Mouse (Mus musculus) MEL (cell line): ENCODE measurements around the gene Adamts15. TPM values are rescaled to one million over a fixed set of nuclear protein-coding genes. Genes with fewer than 3 reads are reported as not detected.

Experiments
- DNase-seq: peaks from one replicate; pipeline ENCODE4 v3.0.0; 2011; ENCODE audit warnings: low read depth, low spot score
- H3K27ac ChIP-seq: 2 replicates; pipeline ENCODE4 v1.5.1; 2012; ENCODE audit warnings: low read depth, mild to moderate bottlenecking, control low read depth, low read length, moderate library complexity; ENCODE audit not compliant: control insufficient read depth
- H3K27me3 ChIP-seq, 2 experiments: fragments of 150-350 bp in 1 of 2; sonication (generic) in 1 of 2; 2 replicates each; pipeline ENCODE4 v1.6.1; 2012; ENCODE audit warnings: low read length in 2 of 2, mild to moderate bottlenecking in 2 of 2, improper control_type of control experiment in 1 of 2, moderate library complexity in 1 of 2; ENCODE audit not compliant: insufficient read depth in 2 of 2, control insufficient read depth in 1 of 2
- H3K36me3 ChIP-seq, 2 experiments: 2 replicates each; pipeline ENCODE4 v1.6.1; 2012 to 2014; ENCODE audit warnings: low read length in 2 of 2, improper control_type of control experiment in 1 of 2, inconsistent platforms in 1 of 2, mild to moderate bottlenecking in 1 of 2; ENCODE audit not compliant: insufficient read depth in 2 of 2, control insufficient read depth in 1 of 2
- H3K4me1 ChIP-seq, 2 experiments: fragments of 150-350 bp in 1 of 2; sonication (generic) in 1 of 2; 2 replicates each; pipeline ENCODE4 v1.6.1; 2012; ENCODE audit warnings: low read length in 2 of 2, improper control_type of control experiment in 1 of 2, mild to moderate bottlenecking in 1 of 2; ENCODE audit not compliant: insufficient read depth in 2 of 2, control insufficient read depth in 1 of 2
- H3K4me3 ChIP-seq, 2 experiments: fragments of 150-350 bp in 1 of 2; sonication (generic) in 1 of 2; 2 replicates each; pipeline ENCODE4 v1.5.1; 2012; ENCODE audit warnings: low read depth in 2 of 2, low read length in 2 of 2, mild to moderate bottlenecking in 2 of 2, moderate library complexity in 2 of 2, control low read depth in 1 of 2, improper control_type of control experiment in 1 of 2; ENCODE audit not compliant: control insufficient read depth in 1 of 2, insufficient read depth in 1 of 2
- H3K79me2 ChIP-seq: 2 replicates; pipeline ENCODE4 v1.6.1; 2012; ENCODE audit warnings: mild to moderate bottlenecking, low read length, moderate library complexity; ENCODE audit not compliant: control insufficient read depth, poor library complexity, insufficient read depth
- H3K9ac ChIP-seq: 2 replicates; pipeline ENCODE4 v1.6.1; 2012; ENCODE audit warnings: low read depth, mild to moderate bottlenecking, control low read depth, low read length, moderate library complexity; ENCODE audit not compliant: control insufficient read depth, poor library complexity, severe bottlenecking
- H3K9me3 ChIP-seq: fragments of 150-350 bp; sonication (generic); replicated peaks from 2 replicates; pipeline ENCODE4 v1.6.1; 2012; ENCODE audit warnings: mild to moderate bottlenecking, low read length, improper control_type of control experiment, moderate library complexity; ENCODE audit not compliant: insufficient read depth
- CHD1 ChIP-seq: IDR thresholded peaks from 2 replicates; pipeline ENCODE4 v1.6.1; 2012; ENCODE audit warnings: low read depth, mild to moderate bottlenecking, inconsistent platforms, low read length, improper control_type of control experiment
- CHD2 ChIP-seq: IDR thresholded peaks from 2 replicates; pipeline ENCODE4 v1.6.1; 2011; ENCODE audit warnings: low read length, improper control_type of control experiment
- E2F4 ChIP-seq: IDR thresholded peaks from 2 replicates; pipeline ENCODE4 v1.6.1; 2011; ENCODE audit warnings: low read depth, low read length, improper control_type of control experiment, borderline replicate concordance
- ETS1 ChIP-seq: IDR thresholded peaks from 2 replicates; pipeline ENCODE4 v1.6.1; 2012; ENCODE audit warnings: low read depth, mild to moderate bottlenecking, inconsistent platforms, low read length, improper control_type of control experiment, moderate library complexity
- MAX ChIP-seq: IDR thresholded peaks from 2 replicates; pipeline ENCODE4 v1.6.1; 2011; ENCODE audit warnings: low read length, improper control_type of control experiment
- MAZ ChIP-seq: IDR thresholded peaks from 2 replicates; pipeline ENCODE4 v1.6.1; 2012; ENCODE audit warnings: low read depth, mild to moderate bottlenecking, inconsistent platforms, low read length, improper control_type of control experiment
- MEF2A ChIP-seq: IDR thresholded peaks from 2 replicates; pipeline ENCODE4 v1.6.1; 2014; ENCODE audit warnings: low read depth, mild to moderate bottlenecking, inconsistent platforms, low read length, improper control_type of control experiment; ENCODE audit not compliant: poor library complexity, insufficient replicate concordance, severe bottlenecking; ENCODE audit errors: extremely low read depth
- MXI1 ChIP-seq: IDR thresholded peaks from 2 replicates; pipeline ENCODE4 v1.6.1; 2011; ENCODE audit warnings: mild to moderate bottlenecking, low read depth, low read length, improper control_type of control experiment
- MYB ChIP-seq: IDR thresholded peaks from 2 replicates; pipeline ENCODE4 v1.6.1; 2011; ENCODE audit warnings: mild to moderate bottlenecking, low read depth, low read length, improper control_type of control experiment
- NELFE ChIP-seq: IDR thresholded peaks from 2 replicates; pipeline ENCODE4 v1.6.1; 2011; ENCODE audit warnings: low read depth, low read length, improper control_type of control experiment
- POLR2AphosphoS5 ChIP-seq: IDR thresholded peaks from 2 replicates; pipeline ENCODE4 v1.6.1; 2012; ENCODE audit warnings: low read depth, borderline replicate concordance, mild to moderate bottlenecking, inconsistent platforms, low read length, moderate library complexity, mixed read lengths
- SMC3 ChIP-seq: IDR thresholded peaks from 2 replicates; pipeline ENCODE4 v1.6.1; 2011; ENCODE audit warnings: low read depth, low read length, improper control_type of control experiment
- TCF12 ChIP-seq: IDR thresholded peaks from 2 replicates; pipeline ENCODE4 v1.6.1; 2014; ENCODE audit warnings: low read depth, mild to moderate bottlenecking, inconsistent platforms, low read length, improper control_type of control experiment, moderate library complexity
- UBTF ChIP-seq: IDR thresholded peaks from 2 replicates; pipeline ENCODE4 v1.6.1; 2012; ENCODE audit warnings: low read depth, mild to moderate bottlenecking, inconsistent platforms, low read length, improper control_type of control experiment, moderate library complexity, borderline replicate concordance; ENCODE audit not compliant: insufficient read depth
- USF1 ChIP-seq: IDR thresholded peaks from 2 replicates; pipeline ENCODE4 v1.6.1; 2014; ENCODE audit warnings: low read depth, mild to moderate bottlenecking, inconsistent platforms, low read length, improper control_type of control experiment, moderate library complexity
- USF2 ChIP-seq, 2 experiments: IDR thresholded peaks; 2 replicates each; pipeline ENCODE4 v1.6.1; 2011 to 2012; ENCODE audit warnings: improper control_type of control experiment in 2 of 2, low read length in 2 of 2, borderline replicate concordance in 1 of 2, inconsistent platforms in 1 of 2, low read depth in 1 of 2, mild to moderate bottlenecking in 1 of 2; ENCODE audit not compliant: insufficient read depth in 1 of 2
- ZKSCAN1 ChIP-seq: IDR thresholded peaks from 2 replicates; pipeline ENCODE4 v1.6.1; 2012; ENCODE audit warnings: low read depth, mild to moderate bottlenecking, inconsistent platforms, low read length, improper control_type of control experiment, moderate library complexity
- ZNF384 ChIP-seq: IDR thresholded peaks from 2 replicates; pipeline ENCODE4 v1.6.1; 2012; ENCODE audit warnings: low read depth, mild to moderate bottlenecking, inconsistent platforms, low read length, improper control_type of control experiment
- polyA plus RNA-seq, 2 experiments: library from polyadenylated mRNA; stranded (reverse) in 1 of 2; unstranded in 1 of 2; fragments of >175 nt in 1 of 2; fragments of >200 nt in 1 of 2; gene quantifications; 2 replicates each; pipeline versions ENCODE4 v1.2.1 to v1.2.4; 2012; ENCODE audit warnings: low replicate concordance in 2 of 2, low read depth in 1 of 2; ENCODE audit not compliant: insufficient read length in 2 of 2, insufficient read depth in 1 of 2, missing spikeins in 1 of 2
- total RNA-seq: library from RNA; depleted of rRNA; stranded (reverse); fragments of 300-350 nt; gene quantifications from 2 replicates; pipeline ENCODE4 v1.2.3, GENCODE M21; 2012

Gene Adamts15
- total and polyA plus RNA-seq, 3 experiments: 0.07 TPM; not detected in 2

DNA sequence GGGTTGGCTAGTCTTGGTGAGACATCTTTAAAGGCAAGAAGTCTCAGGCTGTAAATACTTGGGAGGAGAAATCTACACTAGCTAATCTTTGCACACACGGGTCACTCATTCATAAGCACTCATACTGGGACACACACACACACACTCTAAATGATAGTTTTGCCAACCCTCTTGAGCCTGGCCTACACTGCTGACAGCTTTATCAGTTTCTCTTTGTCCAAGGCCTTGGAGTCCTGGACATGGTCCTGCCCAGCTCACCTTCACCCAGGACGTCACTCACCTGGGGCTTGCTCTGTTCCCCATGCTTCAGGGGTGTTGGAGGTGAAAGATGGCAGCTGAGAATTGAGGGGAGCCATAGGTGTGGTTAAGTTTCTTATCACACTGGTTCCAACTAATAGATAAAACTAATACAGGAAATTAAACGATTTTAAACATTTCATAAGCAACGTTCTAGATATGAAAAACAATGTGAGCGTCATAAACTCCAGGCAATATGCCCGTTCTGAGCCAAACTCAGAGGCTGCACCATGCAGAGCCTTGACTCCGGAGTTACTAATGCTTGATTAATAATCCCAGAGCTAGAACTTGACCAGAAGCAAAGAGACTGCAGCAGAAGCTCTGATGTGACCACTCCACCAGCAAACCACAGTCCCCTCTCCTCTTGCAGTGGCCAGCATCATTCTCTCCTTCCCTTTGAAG lies 42.9 kb downstream of the Adamts15 start (continued):
- no peak for TF ChIP-seq TCF12

DNA sequence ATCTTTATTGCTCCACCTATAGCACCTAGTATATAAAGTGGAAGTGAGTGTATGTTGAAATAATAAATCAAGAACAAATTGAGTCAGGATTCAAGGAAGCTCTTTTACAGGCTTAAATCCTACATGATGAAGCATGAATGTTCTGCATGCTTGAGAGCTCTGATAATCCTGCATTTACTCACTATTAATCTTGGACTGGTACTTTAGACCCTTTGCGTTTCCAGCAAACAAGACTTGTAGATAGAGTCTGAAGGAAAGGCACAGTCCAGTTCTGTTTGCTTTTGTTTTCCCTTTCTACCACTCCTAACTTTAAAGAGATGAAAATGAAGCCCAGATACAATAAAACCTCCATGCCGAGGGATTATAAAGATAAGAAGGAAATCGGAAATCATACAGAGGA lies 45.7 kb downstream of the Adamts15 start:
- Histone ChIP-seq H3K9me3 (no peaks in the 10 kb centered on the region), H3K4me3 (no peak overlapping the region), H3K27ac (no peak overlapping the region), H3K36me3 (no peaks in the 10 kb centered on the region), H3K79me2 (no peaks in the 10 kb centered on the region), H3K4me1 (no peaks in the 10 kb centered on the region), H3K27me3 (no peaks in the 10 kb centered on the region), H3K9ac (no peak overlapping the region)
- DNase-seq: no peak
- TF ChIP-seq MAZ (no peak), ZKSCAN1 (no peak), ETS1 (no peak), ZNF384 (no peak)

DNA sequence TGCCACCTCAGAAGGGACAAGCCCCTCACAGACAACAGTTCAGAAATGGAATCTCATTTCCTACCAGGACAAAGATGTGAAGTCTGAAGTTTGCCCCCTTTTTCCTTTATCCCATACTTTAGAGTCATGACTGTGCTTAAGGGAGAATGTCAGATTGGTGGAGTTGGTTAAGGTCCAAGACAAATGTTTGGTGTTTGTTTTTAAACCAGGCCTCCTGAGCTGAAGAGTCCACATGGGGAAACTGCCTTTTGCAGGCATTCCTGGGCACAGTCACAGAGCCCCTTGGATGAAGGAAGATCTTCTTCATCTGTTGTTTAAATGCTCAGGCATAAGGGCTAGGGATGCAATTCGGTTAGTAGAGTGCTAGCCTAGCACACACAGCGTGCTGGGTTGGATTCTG lies 66.4 kb downstream of the Adamts15 start:
- no peaks in the 10 kb centered on the region for H3K36me3 ChIP-seq
- no peak overlapping the region for H3K4me3 ChIP-seq
- no peak overlapping the region for H3K27ac ChIP-seq
- H3K9me3 ChIP-seq: no peaks in the 10 kb centered on the region
- no peak for DNase-seq
- no peaks in the 10 kb centered on the region for H3K79me2 ChIP-seq
- H3K4me1 ChIP-seq: no peaks in the 10 kb centered on the region
- no peak overlapping the region for H3K9ac ChIP-seq
- no peak for TF ChIP-seq MXI1
- TF ChIP-seq ZKSCAN1: no peak
- no peak for TF ChIP-seq SMC3
- no peak for TF ChIP-seq POLR2AphosphoS5
- no peak for TF ChIP-seq ZNF384
- no peak for TF ChIP-seq MEF2A
- TF ChIP-seq E2F4: no peak
- no peak for TF ChIP-seq MYB
- no peak for TF ChIP-seq CHD2
- no peak for TF ChIP-seq UBTF
- TF ChIP-seq CHD1: no peak
- TF ChIP-seq MAX: no peak
- no peak for TF ChIP-seq NELFE
- TF ChIP-seq MAZ: no peak
- TF ChIP-seq USF1: no peak
- no peak for TF ChIP-seq USF2 (IDR thresholded peaks at IDR 0.05; ENCODE audit: borderline replicate concordance in 1 of 2, insufficient read depth in 1 of 2, low read depth in 1 of 2, low read length in 2 of 2)
- H3K27me3 ChIP-seq: no peaks in the 10 kb centered on the region
